Mouse (Mus musculus) midbrain, embryonic 12.5 days (tissue): ENCODE data around the gene Slc10a7. TPM values are rescaled to one million over a fixed set of nuclear protein-coding genes. Genes with fewer than 3 reads are reported as not detected.
A peak's percentile ranks its signal among the peaks of the same experiment; 100 is the strongest.
"Not testable (repeated sequence)": the region's sequence is repeated elsewhere in the genome, so short reads cannot be mapped to it uniquely, and the experiment has no call there.

Experiments
- ATAC-seq: fragments of 200-750 bp; cut with Nextera tagmentation; 2 replicates; pipeline ENCODE4 v1.8.0; 2017; ENCODE audit warnings: low read depth, moderate TSS enrichment, moderate library complexity; ENCODE audit not compliant: low FRiP score
- H3K27ac ChIP-seq: fragments of 300-500 bp; sonication (generic); replicated peaks from 2 replicates; pipeline ENCODE4 v1.5.1; 2016; ENCODE audit warnings: mild to moderate bottlenecking
- H3K27me3 ChIP-seq: fragments of 300-500 bp; sonication (generic); 2 replicates; pipeline ENCODE4 v1.6.1; 2016; ENCODE audit warnings: mild to moderate bottlenecking
- H3K36me3 ChIP-seq: fragments of 300-500 bp; sonication (generic); 2 replicates; pipeline ENCODE4 v1.6.1; 2016
- H3K4me1 ChIP-seq: fragments of 300-500 bp; sonication (generic); 2 replicates; pipeline ENCODE4 v1.6.1; 2016
- H3K4me2 ChIP-seq: fragments of 300-500 bp; sonication (generic); replicated peaks from 2 replicates; pipeline ENCODE4 v1.6.1; 2016; ENCODE audit warnings: mild to moderate bottlenecking, moderate library complexity
- H3K4me3 ChIP-seq: fragments of 300-500 bp; sonication (generic); 2 replicates; pipeline ENCODE4 v1.5.1; 2016; ENCODE audit warnings: mild to moderate bottlenecking
- H3K9ac ChIP-seq: fragments of 300-500 bp; sonication (generic); replicated peaks from 2 replicates; pipeline ENCODE4 v1.6.1; 2016; ENCODE audit warnings: mild to moderate bottlenecking, moderate library complexity
- H3K9me3 ChIP-seq: fragments of 300-500 bp; sonication (generic); 2 replicates; pipeline ENCODE4 v1.6.1; 2016; ENCODE audit warnings: mild to moderate bottlenecking
- WGBS: fragments of 180-500 bp; shearing (Covaris S2); methylation state at CpG from one replicate; pipeline ENCODE4 v1.1.7; 2016; 5-methylcytosine and 5-hydroxymethylcytosine counted together
- polyA plus RNA-seq: library from polyadenylated mRNA; unstranded; fragments of >200 nt; fragmentation: Nextera tagmentation; extraction: Ambion mirVana; gene quantifications from 2 replicates; pipeline ENCODE4 v1.2.1, GENCODE M21; 2016

Slc10a7 gene
- polyA plus RNA-seq, 1 experiment from 2014 or later = 15.9 TPM

DNA sequence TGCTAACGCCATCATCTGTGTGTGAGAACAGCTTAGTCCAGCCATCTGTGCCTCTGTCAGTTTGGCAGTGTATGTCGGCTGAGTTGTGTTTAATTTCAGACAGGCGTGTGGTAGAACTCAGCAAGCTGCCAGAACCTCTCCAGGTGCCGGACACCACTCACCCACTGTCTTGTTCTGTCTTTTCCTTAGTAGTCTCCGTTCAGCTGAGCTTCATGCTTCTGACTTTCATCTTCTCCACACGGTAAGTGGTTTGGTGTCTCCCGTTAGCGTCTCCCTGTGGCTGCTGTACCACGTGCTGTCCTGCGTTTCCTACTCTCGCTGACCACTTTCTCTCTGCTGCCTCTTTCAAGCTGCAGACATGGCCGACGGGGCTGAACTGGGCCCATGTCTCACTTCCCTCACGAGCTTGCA is 189.2 kb downstream of the Slc10a7 start:
- ATAC-seq = no peak
- Histone ChIP-seq H3K9ac (no peak overlapping the region), H3K36me3 (peaks cover 23% of the 10 kb centered on the region), H3K4me1 (peaks cover 8% of the 10 kb centered on the region; the same call in 1 of the 2 replicates), H3K27ac (no peak overlapping the region), H3K9me3 (no peaks in the 10 kb centered on the region), H3K27me3 (no peaks in the 10 kb centered on the region), H3K4me2 (no peak overlapping the region), H3K4me3 (no peak overlapping the region)
- 96% methylated on average over 14 of the region's 14 CpGs for WGBS

DNA sequence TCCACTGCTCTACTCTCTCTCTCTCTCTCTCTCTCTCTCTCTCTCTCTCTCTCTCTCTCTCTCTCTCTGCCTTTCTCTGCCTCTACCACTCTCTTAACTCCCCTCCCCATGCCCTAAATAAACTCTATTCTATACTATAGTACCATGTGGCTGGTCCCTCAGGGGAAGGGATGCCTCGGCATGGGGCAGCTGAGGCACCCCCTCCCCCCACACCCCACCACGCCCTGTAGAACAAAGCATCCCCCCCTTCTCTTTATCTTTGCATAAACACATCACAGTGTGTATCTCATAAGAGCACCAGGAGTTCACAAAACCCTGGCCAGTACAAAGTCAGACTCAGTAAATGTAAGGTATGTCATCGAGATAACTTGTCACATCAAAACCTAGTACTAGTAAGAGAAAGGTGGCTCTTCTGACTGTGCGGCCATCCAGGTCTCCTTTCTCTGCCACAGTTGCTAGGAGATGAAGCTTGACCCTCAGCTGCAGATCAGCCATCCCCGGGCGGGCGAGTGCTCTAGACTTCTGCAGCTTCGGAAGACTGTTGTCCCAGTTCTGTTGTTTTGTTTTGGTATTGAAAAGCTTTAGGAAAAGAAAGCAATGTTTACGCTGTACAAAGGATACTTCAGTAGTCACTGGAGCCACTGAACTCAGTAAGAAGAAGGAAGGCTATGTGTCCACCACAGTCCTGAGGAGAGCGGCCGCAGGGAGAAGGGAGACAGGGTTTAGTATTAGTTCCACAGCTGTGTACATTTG is 194.1 kb downstream of the Slc10a7 start:
- peaks cover 12% of the 10 kb centered on the region; the same call in 1 of the 2 replicates for H3K4me1 ChIP-seq
- H3K36me3 ChIP-seq = peaks cover 13% of the 10 kb centered on the region; the same call in 1 of the 2 replicates
- no peak overlapping the region for H3K4me3 ChIP-seq
- no peaks in the 10 kb centered on the region for H3K9me3 ChIP-seq
- H3K27ac ChIP-seq = peak overlapping the region; percentile 22; the same call in 1 of the 2 replicates
- no peak overlapping the region for H3K9ac ChIP-seq
- H3K27me3 ChIP-seq = no peaks in the 10 kb centered on the region
- ATAC-seq = peak; percentile 54; the same call in 1 of the 2 replicates
- 32% methylated on average over 11 of the region's 11 CpGs for WGBS
- H3K4me2 ChIP-seq = no peak overlapping the region

DNA sequence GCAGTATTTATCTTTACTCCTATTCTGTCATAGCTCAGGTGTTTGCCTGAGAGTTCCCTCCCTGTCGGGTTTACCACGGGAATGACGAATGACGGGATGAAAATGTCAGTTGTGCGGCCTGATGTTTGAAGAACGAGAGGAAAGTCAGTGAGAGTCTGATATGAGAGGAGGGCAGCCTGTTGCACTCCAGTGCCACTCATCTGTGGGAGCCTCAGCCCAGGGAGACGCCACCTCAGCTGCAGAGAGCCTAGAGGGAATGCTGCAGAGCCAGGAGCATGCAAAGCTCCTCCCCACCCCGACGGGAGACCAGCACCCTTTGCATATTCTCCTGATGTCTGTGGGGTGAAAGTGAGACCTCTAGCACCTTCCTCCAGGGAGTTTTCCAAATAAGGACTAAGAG is 196.8 kb downstream of the Slc10a7 start:
- WGBS = 77% methylated on average over 9 of the region's 9 CpGs
- Histone ChIP-seq H3K4me1 (peaks cover 12% of the 10 kb centered on the region; the same call in 1 of the 2 replicates), H3K9me3 (no peaks in the 10 kb centered on the region), H3K4me3 (no peak overlapping the region), H3K27ac (no peak overlapping the region), H3K4me2 (no peak overlapping the region), H3K27me3 (no peaks in the 10 kb centered on the region), H3K36me3 (peaks cover 7% of the 10 kb centered on the region; the same call in 1 of the 2 replicates), H3K9ac (no peak overlapping the region)
- no peak for ATAC-seq

DNA sequence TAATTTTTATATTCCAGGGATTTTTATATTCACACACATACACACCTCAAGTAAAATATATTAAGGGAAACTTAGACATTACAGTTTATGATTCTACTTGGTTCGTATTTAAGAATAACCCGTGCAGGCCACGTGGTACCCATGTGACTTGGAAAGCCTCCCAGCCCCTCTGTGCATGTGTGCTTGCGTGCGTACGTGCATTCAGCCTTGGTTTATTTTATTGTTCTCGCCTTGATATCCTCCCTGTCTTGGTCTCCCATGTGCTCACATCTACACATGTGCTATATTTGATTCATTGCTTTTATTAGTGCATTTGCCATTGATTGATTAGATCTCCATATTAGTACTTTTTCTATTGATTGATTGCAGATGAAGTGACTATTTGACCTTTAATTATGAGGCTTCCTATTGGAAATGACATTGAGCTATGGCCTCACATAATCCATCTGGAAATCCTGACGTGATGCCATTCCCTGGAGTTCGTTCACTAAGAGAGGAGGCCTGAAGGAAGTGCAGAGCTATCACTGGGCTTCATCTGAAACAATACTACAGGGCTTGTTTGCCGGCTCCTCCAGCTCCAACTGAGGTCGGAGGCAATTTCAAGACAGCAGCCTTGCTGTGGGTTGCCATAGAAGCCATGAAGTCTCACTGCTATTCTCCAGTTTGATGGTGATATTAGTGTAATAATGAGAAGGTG is 200.9 kb downstream of the Slc10a7 start:
- H3K27me3 ChIP-seq = no peaks in the 10 kb centered on the region
- H3K4me1 ChIP-seq = peaks cover 6% of the 10 kb centered on the region
- 87% methylated on average over 11 of the region's 11 CpGs for WGBS
- H3K27ac ChIP-seq = no peak overlapping the region
- H3K36me3 ChIP-seq = 0 out of 2 replicates have a peak, but pooled peaks cover 3% of the 10 kb centered on the region
- H3K4me3 ChIP-seq = no peak overlapping the region
- ATAC-seq = no peak
- no peaks in the 10 kb centered on the region for H3K9me3 ChIP-seq
- H3K9ac ChIP-seq = no peak overlapping the region
- no peak overlapping the region for H3K4me2 ChIP-seq

DNA sequence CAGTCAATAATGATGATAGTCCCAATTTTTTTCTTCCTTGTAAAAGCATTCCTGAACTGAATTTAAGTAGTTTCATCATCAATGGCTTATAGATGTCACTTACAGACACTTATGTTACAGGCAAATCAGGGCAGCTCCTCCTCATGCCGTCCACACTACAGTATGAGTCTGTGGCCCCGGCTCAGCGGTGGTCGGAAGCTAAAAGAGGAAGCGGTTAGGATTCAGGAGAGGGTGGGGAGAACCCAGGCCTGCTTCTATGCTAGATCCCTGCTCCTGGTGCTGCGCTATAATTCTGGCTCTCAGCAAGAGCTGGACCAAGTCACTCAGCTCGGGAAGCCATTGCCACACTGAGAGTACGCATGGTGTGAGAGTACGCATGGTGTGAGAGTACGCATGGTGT is 201.8 kb downstream of the Slc10a7 start:
- Histone ChIP-seq H3K9me3 (no peaks in the 10 kb centered on the region), H3K27me3 (no peaks in the 10 kb centered on the region), H3K4me2 (no peak overlapping the region), H3K9ac (no peak overlapping the region), H3K27ac (no peak overlapping the region), H3K4me3 (no peak overlapping the region), H3K36me3 (0 out of 2 replicates have a peak, but pooled peaks cover 3% of the 10 kb centered on the region), H3K4me1 (peaks cover 6% of the 10 kb centered on the region)
- WGBS = 94% methylated on average over 10 of the region's 10 CpGs
- no peak for ATAC-seq

DNA sequence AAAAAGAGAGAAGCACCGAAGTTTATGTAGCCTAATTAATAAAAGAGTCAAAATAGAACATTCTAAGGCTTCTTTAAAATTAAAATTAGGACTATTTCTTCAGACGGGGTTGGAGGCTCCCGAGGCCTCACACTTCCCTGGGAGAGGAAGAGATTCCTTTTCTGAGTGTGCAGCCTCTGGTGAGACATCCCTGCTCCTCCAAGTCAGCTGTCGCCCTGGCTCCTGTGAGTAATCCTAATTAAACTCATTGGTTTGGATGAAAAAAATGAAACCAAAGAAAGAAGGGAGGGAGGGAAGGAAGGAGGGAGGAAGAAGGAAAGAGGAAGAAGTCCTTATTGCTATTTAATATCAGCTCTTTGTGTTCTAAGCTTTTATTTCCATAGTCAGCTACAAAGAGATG is 205.7 kb downstream of the Slc10a7 start:
- Histone ChIP-seq H3K4me1 (peaks cover 6% of the 10 kb centered on the region), H3K4me3 (no peak overlapping the region), H3K27me3 (no peaks in the 10 kb centered on the region), H3K9ac (no peak overlapping the region), H3K4me2 (no peak overlapping the region), H3K36me3 (no peaks in the 10 kb centered on the region), H3K9me3 (0 out of 2 replicates have a peak, but pooled peaks cover 6% of the 10 kb centered on the region), H3K27ac (no peak overlapping the region)
- 82% methylated on average over 4 of the region's 4 CpGs for WGBS
- no peak for ATAC-seq

DNA sequence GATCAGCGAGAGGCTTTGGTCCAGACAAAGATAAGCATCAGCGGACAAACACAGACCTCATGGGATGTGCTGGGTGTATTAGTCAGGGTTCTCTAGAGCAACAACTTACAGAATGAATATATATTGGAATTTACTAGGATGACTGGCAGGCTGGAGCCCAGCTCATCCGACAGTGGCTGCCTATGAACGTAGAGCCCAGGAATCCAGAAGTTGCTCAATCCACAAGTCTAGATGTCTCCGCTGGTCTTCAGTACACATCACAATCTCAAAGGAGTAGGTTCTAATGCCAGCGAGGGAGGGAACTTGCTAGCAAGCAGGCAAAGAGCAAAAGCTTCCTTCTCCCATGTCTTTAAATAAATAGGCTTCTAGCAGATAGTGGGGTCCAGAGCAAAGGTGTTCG is 207.4 kb downstream of the Slc10a7 start:
- no peak overlapping the region for H3K9ac ChIP-seq
- H3K4me2 ChIP-seq = no peak overlapping the region
- no peak for ATAC-seq
- 0 out of 2 replicates have a peak, but pooled peaks cover 6% of the 10 kb centered on the region for H3K9me3 ChIP-seq
- peaks cover 6% of the 10 kb centered on the region for H3K4me1 ChIP-seq
- H3K27me3 ChIP-seq = no peaks in the 10 kb centered on the region
- H3K27ac ChIP-seq = no peak overlapping the region
- H3K36me3 ChIP-seq = no peaks in the 10 kb centered on the region
- 89% methylated on average over 7 of the region's 7 CpGs for WGBS
- H3K4me3 ChIP-seq = no peak overlapping the region

DNA sequence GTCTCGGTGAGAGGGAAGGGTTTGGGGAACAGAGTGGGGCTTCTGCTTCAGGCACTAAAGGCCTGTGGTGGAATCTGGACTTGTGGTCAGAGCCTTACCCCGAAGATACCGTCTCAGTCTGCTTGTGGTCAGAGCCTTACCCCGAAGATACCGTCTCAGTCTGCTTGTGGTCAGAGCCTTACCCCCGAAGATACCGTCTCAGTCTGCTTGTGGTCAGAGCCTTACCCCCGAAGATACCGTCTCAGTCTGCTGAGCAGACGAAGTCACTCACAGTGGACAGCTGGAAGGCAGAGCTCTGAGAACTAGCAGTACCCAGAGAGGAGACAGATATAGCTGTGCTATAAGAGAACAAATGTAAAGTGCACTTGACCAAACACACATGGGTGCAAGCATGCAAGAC is 208.0 kb downstream of the Slc10a7 start:
- 90% methylated on average over 10 of the region's 10 CpGs for WGBS
- H3K27me3 ChIP-seq, H3K36me3 ChIP-seq, H3K9me3 ChIP-seq, H3K4me3 ChIP-seq, H3K4me1 ChIP-seq, H3K27ac ChIP-seq, H3K4me2 ChIP-seq, ATAC-seq, H3K9ac ChIP-seq: not testable (repeated sequence)

DNA sequence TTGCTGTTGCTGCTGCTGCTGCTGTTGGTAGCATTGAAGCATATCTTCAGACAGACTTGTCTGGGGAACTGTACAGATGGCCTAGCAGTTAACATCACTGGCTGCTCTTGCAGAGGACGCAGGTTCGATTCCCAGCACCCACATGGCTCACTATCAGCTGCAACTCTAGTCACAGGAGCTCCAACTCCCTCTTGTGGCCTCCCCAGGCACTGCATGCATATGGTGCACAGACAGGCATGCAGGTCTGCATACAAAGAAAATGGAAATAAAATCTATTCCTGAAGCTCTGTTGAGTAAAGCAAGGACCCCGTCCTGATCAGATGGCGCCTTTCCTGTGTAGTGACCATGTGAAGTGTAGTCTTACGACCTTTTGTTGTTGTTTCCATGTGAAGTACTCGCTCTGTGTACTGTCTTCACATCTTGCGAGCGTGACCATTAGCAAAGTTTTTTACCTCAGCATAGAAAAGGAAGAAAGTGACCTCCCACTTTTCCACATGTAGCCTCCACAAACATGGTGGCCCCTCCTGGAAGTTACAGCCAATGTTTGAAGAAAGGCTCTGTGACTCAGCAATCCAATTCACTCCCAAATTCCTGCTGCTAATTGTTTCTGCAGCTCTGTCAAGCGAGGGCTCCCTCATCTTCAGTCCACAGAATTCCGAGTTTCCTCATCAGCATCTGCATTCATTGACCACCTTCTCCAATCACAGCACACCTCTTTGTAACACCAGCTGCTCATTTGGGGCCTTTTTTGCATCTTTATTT is 210.3 kb downstream of the Slc10a7 start:
- Histone ChIP-seq H3K36me3 (no peaks in the 10 kb centered on the region), H3K4me1 (peaks cover under 1% of the 10 kb centered on the region), H3K27ac (no peak overlapping the region), H3K27me3 (no peaks in the 10 kb centered on the region), H3K9me3 (0 out of 2 replicates have a peak, but pooled peaks cover 6% of the 10 kb centered on the region), H3K4me2 (no peak overlapping the region), H3K4me3 (no peak overlapping the region), H3K9ac (no peak overlapping the region)
- 85% methylated on average over 10 of the region's 10 CpGs for WGBS
- ATAC-seq = no peak

DNA sequence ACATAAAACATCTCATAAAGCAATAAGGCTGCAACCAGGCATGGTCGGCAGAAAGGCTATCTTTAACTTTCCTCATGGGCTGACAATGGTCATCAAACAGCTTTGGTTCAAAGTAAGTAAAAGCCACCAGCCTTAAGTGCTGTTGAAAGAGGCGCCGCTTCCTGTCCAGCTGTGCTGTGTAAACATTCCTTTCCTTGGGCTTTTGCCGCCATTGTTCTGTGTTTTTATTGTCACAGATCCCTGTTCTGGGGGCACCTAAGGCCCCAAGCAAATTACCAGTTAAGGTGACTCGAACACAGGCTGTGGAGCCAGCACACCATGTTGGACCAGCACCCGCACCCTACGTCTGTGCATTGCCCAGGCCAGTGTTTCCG is 210.9 kb downstream of the Slc10a7 start:
- 63% methylated on average over 8 of the region's 8 CpGs for WGBS

DNA sequence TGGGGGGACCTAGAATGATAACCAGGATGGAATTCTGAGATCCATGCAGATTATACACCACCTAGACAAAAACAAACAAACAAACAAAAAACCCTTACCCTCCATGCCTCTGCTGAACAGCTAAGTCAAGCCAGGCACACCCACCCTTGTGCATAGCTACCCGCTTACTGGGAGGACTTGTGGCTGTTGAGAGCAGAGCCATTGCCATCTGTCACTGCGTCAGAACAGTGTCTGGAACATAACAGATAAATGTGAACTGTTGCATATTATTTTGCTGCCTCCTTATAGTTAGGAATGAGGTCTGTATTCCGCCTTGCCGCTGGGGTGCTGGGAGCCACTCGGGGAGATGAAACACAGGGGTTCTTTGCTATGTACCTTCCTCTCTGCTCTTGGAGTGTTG is 212.4 kb downstream of the Slc10a7 start:
- WGBS = 96% methylated on average over 5 of the region's 5 CpGs
- Histone ChIP-seq H3K9ac (no peak overlapping the region), H3K36me3 (no peaks in the 10 kb centered on the region), H3K9me3 (0 out of 2 replicates have a peak, but pooled peaks cover 6% of the 10 kb centered on the region), H3K4me3 (no peak overlapping the region), H3K27me3 (no peaks in the 10 kb centered on the region), H3K27ac (no peak overlapping the region), H3K4me2 (no peak overlapping the region), H3K4me1 (no peaks in the 10 kb centered on the region)
- ATAC-seq = no peak

More for the DNA sequence above, 210.9 kb downstream of the Slc10a7 start:
- ATAC-seq = no peak
- Histone ChIP-seq H3K4me2 (no peak overlapping the region), H3K9me3 (0 out of 2 replicates have a peak, but pooled peaks cover 6% of the 10 kb centered on the region), H3K4me1 (no peaks in the 10 kb centered on the region), H3K36me3 (no peaks in the 10 kb centered on the region), H3K9ac (no peak overlapping the region), H3K4me3 (no peak overlapping the region), H3K27ac (no peak overlapping the region), H3K27me3 (no peaks in the 10 kb centered on the region)

DNA sequence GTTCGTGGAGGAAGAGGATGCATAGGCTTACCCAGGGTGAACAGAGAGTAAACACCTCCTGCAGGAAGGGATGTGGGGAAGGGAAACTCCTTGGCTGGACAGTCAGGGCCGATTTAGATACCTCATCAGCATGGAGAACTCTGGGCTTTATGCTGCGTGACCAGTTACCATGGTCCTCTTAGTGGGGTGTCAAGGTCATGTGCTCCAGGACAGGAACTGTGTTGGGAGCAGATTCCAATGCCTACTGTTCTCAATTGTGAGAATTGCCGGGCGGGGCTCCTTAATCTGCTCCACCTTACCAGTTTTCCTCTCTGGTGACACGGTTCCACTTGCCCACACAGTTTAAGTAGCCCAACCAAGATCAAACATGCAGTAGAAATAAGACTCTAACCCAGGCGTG is 213.1 kb downstream of the Slc10a7 start:
- Histone ChIP-seq H3K27me3 (no peaks in the 10 kb centered on the region), H3K9ac (no peak overlapping the region), H3K9me3 (0 out of 2 replicates have a peak, but pooled peaks cover 6% of the 10 kb centered on the region), H3K4me2 (no peak overlapping the region), H3K27ac (no peak overlapping the region), H3K4me1 (no peaks in the 10 kb centered on the region), H3K36me3 (no peaks in the 10 kb centered on the region), H3K4me3 (no peak overlapping the region)
- ATAC-seq = no peak
- 84% methylated on average over 7 of the region's 7 CpGs for WGBS
